Mouse (Mus musculus) neural tube, embryonic 11.5 days (tissue): ENCODE measurements around the gene Grb10. TPM values are rescaled to one million over a fixed set of nuclear protein-coding genes. Genes with fewer than 3 reads are reported as not detected.

Source experiments
- ATAC-seq: fragments of 200-750 bp; cut with Nextera tagmentation; 2 replicates; pipeline ENCODE4 v1.8.0; 2017; ENCODE audit warnings: moderate number of reproducible peaks, mild to moderate bottlenecking, moderate TSS enrichment, moderate library complexity; ENCODE audit not compliant: insufficient read depth, low FRiP score, low TSS enrichment
- DNase-seq: peaks from one replicate; pipeline ENCODE4 v3.0.0-alpha.2; 2015; ENCODE audit warnings: low spot score
- H3K27ac ChIP-seq: fragments of 300-500 bp; sonication (generic); 2 replicates; pipeline ENCODE4 v1.5.1; 2014; ENCODE audit warnings: low read depth, mild to moderate bottlenecking, low read length
- H3K27me3 ChIP-seq: fragments of 300-500 bp; sonication (generic); 2 replicates; pipeline ENCODE4 v1.6.1; 2014; ENCODE audit warnings: mild to moderate bottlenecking, low read length, mixed read lengths; ENCODE audit not compliant: control insufficient read depth, insufficient read depth
- H3K36me3 ChIP-seq: fragments of 300-500 bp; sonication (generic); 2 replicates; pipeline ENCODE4 v1.6.1; 2014; ENCODE audit warnings: mild to moderate bottlenecking, low read length, moderate library complexity, mixed read lengths; ENCODE audit not compliant: control insufficient read depth, insufficient read depth
- H3K4me1 ChIP-seq: fragments of 300-500 bp; sonication (generic); 2 replicates; pipeline ENCODE4 v1.6.1; 2014; ENCODE audit warnings: low read length, mixed read lengths; ENCODE audit not compliant: control insufficient read depth, insufficient read depth
- H3K4me2 ChIP-seq: fragments of 300-500 bp; sonication (generic); 2 replicates; pipeline ENCODE4 v1.6.1; 2014; ENCODE audit warnings: low read depth, mild to moderate bottlenecking, moderate library complexity
- H3K4me3 ChIP-seq: fragments of 300-500 bp; sonication (generic); 2 replicates; pipeline ENCODE4 v1.5.1; 2014; ENCODE audit warnings: low read depth, low read length
- H3K9ac ChIP-seq: fragments of 300-500 bp; sonication (generic); 2 replicates; pipeline ENCODE4 v1.6.1; 2014; ENCODE audit warnings: mild to moderate bottlenecking, low read length
- H3K9me3 ChIP-seq: fragments of 300-500 bp; sonication (generic); 2 replicates; pipeline ENCODE4 v1.6.1; 2016; ENCODE audit warnings: low read length; ENCODE audit not compliant: control insufficient read depth
- WGBS: fragments of 180-500 bp; shearing (Covaris S2); extraction: QIAGEN DNeasy Blood & Tissue Kit; methylation state at CpG from one replicate; pipeline ENCODE4 v1.1.7; 2014; 5-methylcytosine and 5-hydroxymethylcytosine counted together
- polyA plus RNA-seq: library from polyadenylated mRNA; unstranded; fragments of >200 nt; fragmentation: Nextera tagmentation; extraction: Ambion mirVana; gene quantifications from 2 replicates; pipeline ENCODE4 v1.2.1, GENCODE M21; 2014

The Grb10 gene
- polyA plus RNA-seq, 1 experiment from 2014 or later, result 181 TPM

GRCm38 (mm10) chr11:11881026-11881782 lies 157.3 kb downstream of the Grb10 start:
- no peaks in the 10 kb centered on the region for H3K27me3 ChIP-seq
- no peak overlapping the region; the same call in 1 of the 2 replicates for H3K9ac ChIP-seq
- ATAC-seq (no peak), DNase-seq (no peak)
- no peaks in the 10 kb centered on the region for H3K9me3 ChIP-seq
- 44% methylated on average over 13 of the region's 13 CpGs for WGBS
- no peaks in the 10 kb centered on the region for H3K36me3 ChIP-seq
- no peak overlapping the region for H3K4me2 ChIP-seq
- H3K4me1 ChIP-seq, result peaks cover 34% of the 10 kb centered on the region
- no peak overlapping the region for H3K4me3 ChIP-seq
- H3K27ac ChIP-seq, result no peak overlapping the region

Other genes starting within 250 kb of the Grb10 start
- 71.6 and 76.6 TPM in 2 replicates for gene Fignl1, start 229.7 kb downstream of the Grb10 start, polyA plus RNA-seq
- gene Ddc, start 140.5 kb downstream of the Grb10 start, polyA plus RNA-seq, result 6.7 and 7.5 TPM in 2 replicates